Mouse (Mus musculus): Measurements from ENCODE around the gene Tmem54.

The Tmem54 gene

DNA sequence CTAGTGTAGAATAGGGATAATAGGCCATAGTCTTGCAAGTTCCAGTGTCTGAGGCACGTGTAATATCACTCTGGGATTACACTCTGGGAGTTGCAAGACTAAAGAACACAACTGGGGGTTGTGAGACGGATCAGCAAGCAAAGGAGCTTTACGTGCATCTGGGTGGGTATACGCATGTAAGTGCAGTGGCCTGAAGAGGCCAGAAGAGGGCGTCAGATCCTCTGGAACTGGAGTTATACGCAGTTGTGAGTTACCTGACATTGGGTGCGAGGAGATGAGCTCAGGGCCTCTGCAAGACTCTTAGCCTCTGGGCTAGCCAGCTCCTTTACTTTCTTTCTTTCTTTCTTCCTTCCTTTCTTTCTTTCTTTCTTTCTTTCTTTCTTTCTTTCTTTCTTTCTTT is 8.3 kb upstream of the Tmem54 start:
- DNase-seq (ENCODE audit: inconsistent age in 2 of 2, low spot score in 1 of 2), result no peak

DNA sequence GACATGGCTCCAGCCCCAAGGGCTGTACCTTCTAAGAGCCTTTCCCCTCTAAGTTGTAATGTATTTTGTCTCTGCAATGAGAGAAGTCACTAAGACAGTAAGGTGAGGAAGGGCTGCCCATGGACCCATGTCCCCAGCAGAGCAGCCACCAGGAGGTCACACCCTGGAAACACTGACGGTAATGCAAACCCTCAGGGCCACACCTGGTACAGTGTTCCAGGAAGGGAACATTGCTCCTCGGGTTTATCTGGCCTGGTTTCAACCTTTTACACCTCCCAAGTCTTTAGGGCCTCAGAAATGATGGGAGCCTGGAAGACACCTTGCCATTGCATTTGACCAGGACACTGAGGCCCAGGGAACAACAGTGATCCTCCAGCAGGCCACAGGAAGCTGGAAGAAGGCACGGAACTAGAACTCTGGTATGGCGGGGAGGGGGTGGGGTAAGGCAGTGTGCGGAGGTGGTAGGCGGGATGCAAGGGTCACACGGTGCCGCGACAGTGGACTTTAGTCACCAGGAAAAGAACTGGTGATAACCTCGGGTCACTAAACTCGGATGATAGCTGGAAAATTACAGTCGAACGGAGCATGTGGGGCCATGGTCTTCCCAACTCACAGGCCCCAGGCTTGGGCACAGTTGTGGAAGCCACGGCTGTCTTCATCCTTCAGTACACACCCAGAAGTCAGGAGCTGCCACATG is 3.1 kb upstream of the Tmem54 start:
- no peak for DNase-seq (ENCODE audit: inconsistent age in 2 of 2, low spot score in 1 of 2)

- DNase-seq (ENCODE audit: inconsistent age in 2 of 2, low spot score in 1 of 2), result no peak
These were observed 725 bp downstream of the Tmem54 start for GRCm38 (mm10) chr4:129106073-129106472.

- no peak for DNase-seq (ENCODE audit: inconsistent age in 2 of 2, low spot score in 1 of 2)
These were observed 2.1 kb downstream of the Tmem54 start for GRCm38 (mm10) chr4:129107348-129107899.

GRCm38 (mm10) chr4:129108624-129109023 is 3.3 kb downstream of the Tmem54 start:
- no peak for DNase-seq (ENCODE audit: inconsistent age in 2 of 2, low spot score in 1 of 2)

DNA sequence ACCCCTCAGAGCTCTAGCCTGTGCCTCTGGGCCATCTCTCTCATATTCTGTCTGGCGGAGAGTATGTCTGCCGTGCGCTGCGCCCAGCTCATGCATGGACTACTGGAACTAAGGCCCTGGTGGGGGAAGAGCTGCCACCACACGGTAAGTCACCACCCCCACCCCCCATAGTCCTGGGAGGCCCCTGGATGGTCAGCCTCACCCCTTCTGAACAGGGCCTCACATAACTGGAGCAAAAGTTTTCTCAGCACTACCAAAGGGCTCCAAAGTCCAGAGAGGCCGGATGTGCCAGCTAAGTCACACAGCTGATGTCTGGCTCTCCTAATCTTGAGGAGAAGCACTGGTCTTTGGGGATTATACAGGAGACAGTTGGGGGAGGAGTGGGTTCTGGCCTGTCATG is 5.5 kb downstream of the Tmem54 start:
- no peak for DNase-seq (ENCODE audit: inconsistent age in 2 of 2, low spot score in 1 of 2)

GRCm38 (mm10) chr4:129111350-129111749 is 6.0 kb downstream of the Tmem54 start:
- no peak for DNase-seq (ENCODE audit: inconsistent age in 2 of 2, low spot score in 1 of 2)

DNA sequence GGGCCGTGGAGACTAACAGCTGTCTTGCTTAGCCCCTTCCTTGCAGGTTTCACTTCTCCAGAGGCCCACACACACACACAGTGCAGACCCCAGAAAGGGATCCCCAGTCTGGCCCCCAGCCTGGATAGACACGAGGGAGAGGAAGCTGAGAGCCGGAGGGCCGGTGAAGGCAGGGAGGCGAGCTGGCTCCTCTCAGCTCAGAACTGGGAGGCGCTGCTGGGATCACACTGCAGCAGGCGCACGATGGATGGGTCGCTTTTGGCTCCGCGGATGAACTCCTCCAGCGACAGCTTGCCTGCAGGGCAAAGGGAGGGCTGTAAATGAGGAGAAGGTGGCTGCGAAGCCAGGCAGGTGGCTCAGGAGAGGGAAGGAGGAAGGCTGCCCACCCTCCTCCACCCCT is 6.9 kb downstream of the Tmem54 start:
- DNase-seq (ENCODE audit: inconsistent age in 2 of 2, low spot score in 1 of 2), result no peak

DNA sequence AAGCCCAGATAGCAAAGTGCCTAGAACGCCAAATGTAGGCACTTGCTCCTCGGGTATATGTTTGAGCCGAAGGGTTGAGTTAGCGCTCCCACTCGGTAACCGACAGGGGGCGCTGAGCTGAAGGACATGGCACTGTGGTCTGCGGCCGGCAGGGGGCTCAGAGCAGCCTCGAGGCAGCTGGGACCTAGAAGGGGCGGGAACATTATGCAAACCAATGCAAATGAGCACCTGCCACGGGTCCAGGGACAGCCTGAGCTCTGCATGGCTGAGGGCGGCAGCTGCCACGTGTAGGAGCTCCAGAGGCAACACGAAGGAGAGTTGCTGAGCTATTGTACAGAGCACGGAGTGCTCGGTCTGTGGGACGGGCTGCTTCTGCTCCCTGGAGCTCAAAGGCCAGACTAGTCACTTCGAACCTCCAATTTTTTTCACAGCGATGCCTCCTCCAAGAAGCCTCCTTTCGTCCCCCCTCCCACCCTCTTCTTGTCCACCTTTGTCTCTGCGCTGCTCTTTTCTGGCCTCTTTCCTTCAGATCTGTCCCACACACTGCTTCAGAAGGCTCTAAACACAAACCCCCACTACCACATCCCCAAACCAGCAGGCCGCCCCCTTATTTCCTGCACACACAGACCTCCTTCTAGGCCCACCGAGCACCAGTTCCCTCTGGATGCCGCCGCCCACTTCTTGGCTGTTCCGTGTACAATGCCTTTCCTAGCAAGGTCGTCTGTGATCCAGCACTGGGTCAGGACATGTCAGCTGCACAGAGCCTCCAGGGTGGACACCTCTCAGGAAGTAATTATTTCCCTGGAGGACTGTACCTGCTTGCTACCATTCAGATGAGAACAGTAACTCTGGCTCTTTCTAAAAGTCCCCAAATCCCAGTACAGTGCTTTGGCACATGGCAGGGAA is 8.0 kb downstream of the Tmem54 start:
- DNase-seq (ENCODE audit: inconsistent age in 2 of 2, low spot score in 1 of 2), result peak; percentile 40 to 67

GRCm38 (mm10) chr4:129116703-129117102 is 11.4 kb downstream of the Tmem54 start:
- no peak for DNase-seq (ENCODE audit: inconsistent age in 2 of 2, low spot score in 1 of 2)

GRCm38 (mm10) chr4:129117720-129118510 is 12.6 kb downstream of the Tmem54 start:
- no peak for DNase-seq (ENCODE audit: inconsistent age in 2 of 2, low spot score in 1 of 2)

- DNase-seq (ENCODE audit: inconsistent age in 2 of 2, low spot score in 1 of 2), result no peak
These were observed 14.4 kb downstream of the Tmem54 start for GRCm38 (mm10) chr4:129119708-129120107.

DNA sequence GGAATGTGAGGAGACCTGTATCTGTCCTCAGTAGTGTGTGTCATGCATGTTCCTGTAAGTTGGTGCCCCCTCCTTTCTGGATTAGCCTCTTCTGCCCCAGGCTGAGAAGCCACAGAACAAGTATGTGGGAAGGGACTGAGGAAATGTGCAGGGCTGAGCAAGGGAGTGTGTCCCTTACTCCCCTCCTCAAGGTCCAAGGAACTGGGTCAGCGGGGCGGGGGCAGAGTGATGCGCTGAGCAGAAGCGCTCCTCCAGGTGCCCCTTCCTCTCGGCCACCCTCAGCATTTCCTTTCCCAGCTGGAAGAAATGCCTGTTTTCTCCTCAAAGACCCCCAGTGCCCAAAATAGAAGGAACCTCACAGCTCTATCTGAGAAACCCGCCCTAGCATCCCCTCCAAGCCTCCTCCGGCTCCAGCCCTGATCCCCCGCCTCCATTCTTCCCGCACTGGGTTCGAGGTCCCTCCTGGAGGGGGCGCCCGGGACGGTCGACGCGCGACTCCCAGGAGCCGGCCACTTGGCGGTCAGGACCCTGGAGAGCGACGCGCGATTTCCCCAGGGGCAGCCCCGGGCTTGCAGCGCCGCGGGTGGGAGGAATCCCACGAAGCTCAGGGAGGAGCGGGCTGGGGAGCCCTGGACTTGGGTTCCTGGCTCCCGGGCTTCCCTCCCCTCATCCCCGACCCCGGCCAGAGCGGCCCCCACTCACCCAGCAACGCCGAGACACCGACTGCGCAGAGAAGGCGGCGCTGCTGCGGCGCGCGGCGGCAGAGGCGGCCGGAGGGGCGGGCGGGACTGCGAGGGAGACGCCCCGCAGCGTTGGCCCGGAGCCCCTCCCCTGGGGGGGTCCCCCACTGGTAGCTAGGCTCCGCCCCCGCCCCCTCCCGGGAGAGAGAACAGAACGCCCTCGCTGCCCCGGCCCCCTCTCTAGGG is 15.4 kb downstream of the Tmem54 start:
- peak; percentile 69 to 86 for DNase-seq (ENCODE audit: inconsistent age in 2 of 2, low spot score in 1 of 2)

DNA sequence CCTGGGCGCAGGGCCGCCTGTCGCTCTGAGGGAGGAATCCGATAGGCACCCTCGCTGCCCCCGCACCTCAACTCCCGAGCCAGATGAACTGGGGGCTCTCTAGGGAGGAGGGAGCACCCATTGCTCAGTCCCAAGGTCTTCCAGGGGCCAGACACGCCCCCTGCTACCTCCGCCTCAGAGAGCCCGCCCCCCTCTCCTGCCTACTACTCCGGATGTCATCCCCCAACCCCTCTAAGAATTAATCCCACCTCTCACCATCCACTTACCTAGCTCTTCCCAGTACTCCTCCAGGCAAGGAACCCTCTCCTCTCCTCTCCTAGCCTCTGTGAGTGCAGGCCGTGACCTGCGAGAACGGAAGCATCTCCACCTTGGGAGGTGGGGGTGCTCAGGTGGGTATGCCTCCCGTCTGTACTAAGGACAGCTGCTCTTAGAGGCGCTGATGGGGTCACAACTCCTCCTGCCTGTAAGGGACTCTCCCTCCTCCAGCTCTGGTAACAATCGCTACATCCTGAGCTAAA is 16.3 kb downstream of the Tmem54 start, which contains the start of gene Hpca:
Hpca (minus strand) TSS at position 468 of the 518 bp plus-strand sequence.
- DNase-seq (ENCODE audit: inconsistent age in 2 of 2, low spot score in 1 of 2), result no peak

- DNase-seq (ENCODE audit: inconsistent age in 2 of 2, low spot score in 1 of 2), result no peak
These were observed 16.8 kb downstream of the Tmem54 start for GRCm38 (mm10) chr4:129122107-129122506.

- no peak for DNase-seq (ENCODE audit: inconsistent age in 2 of 2, low spot score in 1 of 2)
These were observed 17.4 kb downstream of the Tmem54 start for GRCm38 (mm10) chr4:129122719-129123118.

- no peak for DNase-seq (ENCODE audit: inconsistent age in 2 of 2, low spot score in 1 of 2)
These were observed 19.4 kb downstream of the Tmem54 start for GRCm38 (mm10) chr4:129124652-129125146.

DNA sequence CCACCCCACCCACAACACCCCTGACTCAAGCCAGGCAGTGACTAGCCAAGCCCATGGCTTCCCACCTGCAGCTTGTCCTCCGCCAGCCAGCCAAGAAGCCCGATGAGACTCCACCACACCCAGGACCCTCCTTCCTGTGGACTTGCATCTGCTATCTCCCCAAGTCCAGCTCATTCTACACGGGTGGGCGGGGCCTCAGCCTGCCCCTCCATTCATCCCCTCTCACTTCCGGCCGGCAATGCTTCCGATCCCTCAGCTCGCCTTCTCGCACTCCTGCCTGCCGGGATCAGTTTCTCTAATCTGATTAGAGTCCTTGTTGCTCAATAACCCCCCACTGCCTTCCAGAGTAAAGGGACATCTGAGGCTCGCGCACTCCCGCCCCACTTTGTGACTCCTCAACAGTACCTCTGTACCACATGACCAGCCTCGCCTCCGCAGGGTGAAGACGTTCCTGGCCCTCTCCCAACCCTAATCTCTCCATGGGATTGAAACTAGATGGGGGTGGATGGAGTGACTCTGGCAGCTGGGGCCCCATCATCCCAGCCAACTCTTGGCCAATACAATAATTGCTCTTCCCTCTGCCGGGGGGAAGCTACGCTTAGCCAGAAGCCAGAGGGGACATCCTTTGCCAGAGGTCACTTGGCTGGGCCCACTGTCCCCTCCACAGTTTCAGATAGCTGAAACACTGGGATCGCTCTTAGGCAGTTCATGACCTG is 20.5 kb downstream of the Tmem54 start:
- peak; percentile 30 to 52 for DNase-seq (ENCODE audit: inconsistent age in 2 of 2, low spot score in 1 of 2)
